Mouse (Mus musculus): Measurements from ENCODE around the gene Slc25a21. TPM values are rescaled to one million over a fixed set of nuclear protein-coding genes. Genes with fewer than 3 reads are reported as not detected.

Gene Slc25a21
- total RNA-seq, 2 experiments from 2014 or later, result 0.08 to 0.42 TPM

DNA sequence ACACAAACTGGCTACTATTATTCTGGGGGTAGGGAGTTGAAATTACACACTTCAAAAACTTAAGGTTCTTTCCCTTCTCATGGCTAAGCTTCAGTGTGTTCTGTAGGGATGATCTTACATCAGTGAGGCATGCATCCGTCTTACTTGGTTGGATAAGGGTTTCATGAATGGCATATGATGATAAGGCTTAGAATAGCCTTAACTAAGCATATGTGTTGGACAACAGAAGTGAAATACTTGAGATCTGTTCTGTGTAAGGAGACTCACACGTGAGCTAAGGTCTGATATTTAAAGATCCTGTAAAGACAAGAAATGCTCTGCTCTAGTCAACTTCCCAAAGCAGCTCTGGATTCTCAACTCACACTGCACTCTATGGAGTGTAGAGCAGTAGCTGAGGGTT is 11.1 kb downstream of the Slc25a21 start:
- DNase-seq (ENCODE audit: low spot score), result no peak
- intact Hi-C loops (cut with DNase I), result loop anchor here (5.0 to 10.0 kb wide), 3 partner anchors 201 to 1129 kb away; no protein-coding TSS in a partner anchor

DNA sequence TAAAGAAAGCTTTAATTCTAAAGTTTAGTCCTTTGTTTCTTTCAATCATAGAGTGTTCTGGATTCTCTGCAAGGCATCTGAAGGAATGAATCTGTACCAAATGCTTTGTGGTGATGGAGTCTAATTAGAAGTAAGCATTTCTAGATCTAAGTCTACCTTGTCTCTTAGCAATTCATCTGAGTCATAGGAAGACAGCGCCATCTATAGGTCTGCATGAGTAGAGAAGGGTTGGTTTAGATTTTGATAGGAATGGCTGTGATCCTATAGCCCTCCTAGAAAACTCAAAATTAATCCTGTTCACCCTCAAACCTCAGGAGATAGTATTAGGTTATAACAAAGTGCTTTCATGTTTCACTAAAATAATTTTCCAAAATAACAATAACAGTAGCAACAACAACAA is 11.8 kb downstream of the Slc25a21 start:
- intact Hi-C loops (cut with DNase I), result loop anchor here (5.0 to 10.0 kb wide), 3 partner anchors 201 to 1128 kb away; no protein-coding TSS in a partner anchor

DNA sequence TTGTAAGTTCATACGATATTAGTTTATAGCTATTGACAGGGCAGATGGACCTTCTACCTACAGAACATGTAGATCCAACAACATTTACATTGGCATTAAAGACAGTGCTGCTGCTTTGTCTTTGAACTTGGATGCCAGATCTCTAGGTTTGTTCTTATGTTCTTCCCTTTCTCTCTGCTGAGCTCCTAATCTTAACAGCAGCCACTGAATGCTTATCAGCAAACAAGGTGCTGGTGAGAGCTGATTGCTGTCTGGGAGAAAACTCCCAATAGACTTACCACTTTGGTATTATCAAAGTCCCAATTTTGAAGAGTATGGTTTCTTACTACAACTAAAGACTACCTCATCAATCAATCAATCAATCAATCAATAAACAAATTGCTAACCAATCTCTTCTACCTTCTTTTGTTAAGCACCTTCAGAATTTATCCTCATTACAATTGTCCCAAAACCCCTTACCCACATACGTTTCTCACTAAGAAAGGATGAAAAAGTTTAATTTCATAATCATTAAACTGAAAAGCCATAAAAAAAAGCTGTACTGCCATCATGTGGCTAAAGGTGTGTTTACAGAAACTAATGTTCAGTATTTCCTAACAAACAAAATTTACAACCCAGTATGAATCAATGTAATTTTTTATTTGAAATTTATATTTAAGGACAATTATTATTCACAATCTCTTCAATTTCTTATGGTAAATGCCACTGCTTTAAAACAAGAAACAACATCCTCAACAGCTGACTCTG is 12.7 kb downstream of the Slc25a21 start:
- no peak for DNase-seq (ENCODE audit: low spot score)
- intact Hi-C loops (cut with DNase I), result loop anchor here (5.0 to 10.0 kb wide), 3 partner anchors 200 to 1127 kb away; no protein-coding TSS in a partner anchor

More for the DNA sequence above, 11.8 kb downstream of the Slc25a21 start:
- no peak for DNase-seq (ENCODE audit: low spot score)

DNA sequence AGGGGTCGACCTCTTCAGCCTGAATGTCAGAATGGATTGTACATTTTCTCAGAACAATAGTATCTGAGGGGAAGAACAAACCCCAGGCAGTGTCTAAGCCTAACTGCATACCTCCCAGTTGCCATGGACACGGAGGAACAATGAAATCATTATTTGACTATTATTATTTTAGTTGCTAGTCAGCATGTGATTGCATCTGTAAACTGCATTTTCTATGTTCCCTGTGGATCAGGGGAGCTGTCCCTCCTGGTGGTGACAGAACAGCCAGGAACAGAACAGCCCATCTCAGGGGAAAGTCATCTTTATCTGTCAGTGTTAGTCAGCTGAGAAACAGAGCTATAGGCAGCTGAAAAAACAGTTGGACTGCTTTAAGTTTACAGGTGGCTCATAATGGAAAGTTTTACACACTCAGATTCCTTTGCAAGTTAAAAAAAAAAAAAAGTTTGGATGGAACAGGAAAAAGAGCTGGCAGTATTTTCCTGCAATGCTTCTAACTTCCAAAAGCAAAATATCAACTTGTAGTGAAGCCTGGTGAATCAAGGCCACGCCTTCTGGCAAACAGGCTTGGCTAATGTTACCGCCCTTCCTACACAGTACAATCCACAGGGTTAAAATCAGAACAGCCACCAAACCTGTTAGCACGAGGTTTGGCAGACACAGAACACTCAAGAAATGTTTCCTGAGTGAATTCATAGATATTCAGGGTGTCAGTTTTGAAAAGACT is 17.6 kb downstream of the Slc25a21 start:
- peak; percentile 13 for DNase-seq (ENCODE audit: low spot score)
- intact Hi-C loops (cut with DNase I), result loop anchor here (10.0 kb wide), 2 partner anchors 195 to 495 kb away; no protein-coding TSS in a partner anchor

DNA sequence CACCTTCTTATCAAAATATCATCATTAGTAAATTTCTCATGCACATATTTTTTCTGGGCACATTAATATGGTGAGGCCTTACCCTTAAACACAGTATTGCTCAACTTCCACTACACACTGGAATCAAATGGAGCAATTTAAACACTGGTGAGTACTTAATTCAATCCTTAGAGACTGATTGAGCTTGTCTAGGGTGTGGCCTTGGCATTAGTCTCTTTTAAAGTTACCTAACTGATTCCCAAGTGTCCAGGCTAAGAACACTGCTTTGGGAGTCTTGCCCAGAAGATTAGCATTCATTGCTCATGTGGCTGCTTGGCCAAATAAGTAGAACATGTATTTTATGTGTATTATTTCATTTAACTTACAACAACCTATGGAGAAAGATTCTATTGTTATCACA is 18.5 kb downstream of the Slc25a21 start:
- intact Hi-C loops (cut with DNase I), result no loop called here
- DNase-seq (ENCODE audit: low spot score), result no peak

DNA sequence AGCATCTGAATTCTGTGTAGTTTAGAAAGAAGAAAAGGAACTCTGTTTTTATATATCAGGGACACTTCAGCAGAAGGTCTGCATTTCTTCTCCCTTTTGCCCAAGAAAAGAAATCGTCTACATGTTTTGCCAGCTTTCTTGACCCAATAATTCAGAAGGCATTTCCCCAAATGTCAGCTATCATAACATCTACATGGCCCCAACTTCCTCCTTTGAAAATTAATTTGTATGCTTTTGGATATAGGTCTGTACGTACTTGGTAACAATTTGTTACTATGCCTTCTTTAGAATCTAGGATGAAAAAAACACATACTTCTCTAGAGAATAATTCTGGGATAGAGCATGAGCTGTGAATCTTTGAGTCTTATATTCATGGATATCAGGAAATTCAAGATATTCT is 34.0 kb downstream of the Slc25a21 start:
- no peak for DNase-seq (ENCODE audit: low spot score)

DNA sequence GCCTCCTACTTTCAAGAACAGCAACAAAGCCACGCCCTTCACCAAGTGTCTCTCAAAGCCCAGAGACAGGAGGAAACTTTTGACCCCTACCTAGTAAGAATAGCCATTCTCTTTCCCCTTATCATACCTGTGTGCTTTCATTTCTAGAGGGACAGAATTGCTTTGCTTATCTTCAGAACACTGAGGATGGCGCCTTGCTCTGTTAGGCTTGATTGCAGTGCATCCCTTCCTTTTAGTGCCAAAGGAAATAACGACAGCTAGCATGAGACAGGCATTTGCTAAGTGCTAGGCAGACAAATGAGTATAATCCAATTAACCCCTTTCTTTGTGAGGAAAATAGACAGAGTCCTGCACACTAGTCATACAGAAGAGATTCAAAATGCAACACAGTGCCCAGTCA is 34.4 kb downstream of the Slc25a21 start:
- DNase-seq (ENCODE audit: low spot score), result no peak
- intact Hi-C loops (cut with DNase I), result no loop called here

More for the DNA sequence above, 34.0 kb downstream of the Slc25a21 start:
- intact Hi-C loops (cut with DNase I), result no loop called here

DNA sequence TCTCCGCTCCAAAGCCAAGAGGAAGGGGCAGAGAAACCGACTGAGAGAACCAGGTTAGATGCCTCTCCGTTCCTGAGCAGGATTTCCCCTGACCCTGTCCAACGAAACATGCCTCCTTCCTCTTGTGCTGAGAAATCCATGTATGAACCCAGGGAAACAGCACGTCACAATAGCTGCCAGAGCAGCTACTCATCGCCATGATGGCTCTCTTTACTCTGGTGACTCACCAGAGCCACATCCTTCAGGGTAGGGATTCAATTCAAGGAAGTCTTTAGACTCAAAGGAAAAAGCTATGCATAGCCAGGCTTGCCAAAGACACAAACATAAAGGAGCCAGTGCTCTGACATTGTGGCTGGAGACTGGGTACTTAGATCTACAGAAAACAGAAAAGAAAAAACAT is 37.4 kb downstream of the Slc25a21 start:
- no peak for DNase-seq (ENCODE audit: low spot score)
- intact Hi-C loops (cut with DNase I), result no loop called here

DNA sequence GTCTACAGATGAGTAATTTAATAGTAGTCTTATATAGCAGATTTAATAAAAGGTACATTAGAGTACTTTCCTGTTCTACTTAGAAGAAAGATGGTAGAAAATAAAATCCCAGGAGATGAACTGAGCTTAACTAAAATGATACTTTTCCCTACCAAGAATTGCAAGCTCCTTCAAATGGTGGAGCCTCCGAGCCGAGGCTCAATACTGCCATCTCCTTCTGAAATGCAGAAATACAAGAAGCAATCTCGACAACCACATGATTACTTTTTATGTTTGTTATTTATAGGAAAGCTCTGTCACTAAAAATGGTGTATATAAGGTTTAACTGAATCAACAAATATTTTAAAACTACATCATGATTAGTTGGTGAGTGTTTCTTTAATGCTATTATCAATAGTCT is 39.0 kb downstream of the Slc25a21 start:
- intact Hi-C loops (cut with DNase I), result no loop called here
- DNase-seq (ENCODE audit: low spot score), result no peak

DNA sequence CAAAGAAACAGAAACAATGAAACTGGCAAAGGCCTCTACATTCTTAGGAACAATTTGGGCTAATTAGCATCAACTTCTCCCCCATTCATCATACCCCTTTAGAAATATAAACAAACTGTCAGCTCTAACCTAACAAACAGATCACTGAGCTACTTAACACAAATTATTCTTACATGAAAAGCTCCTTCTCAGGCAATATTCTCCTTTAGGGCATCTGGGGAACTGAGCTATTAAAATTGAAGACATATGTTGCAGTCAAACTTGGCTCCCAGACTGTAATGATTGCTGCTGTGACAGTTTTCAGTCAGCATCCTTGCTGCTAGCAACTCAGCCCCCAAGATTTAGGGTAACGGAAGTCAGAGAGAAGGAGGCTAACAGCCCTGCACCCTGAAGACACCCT is 58.3 kb downstream of the Slc25a21 start:
- DNase-seq (ENCODE audit: low spot score), result no peak
- intact Hi-C loops (cut with DNase I), result no loop called here

DNA sequence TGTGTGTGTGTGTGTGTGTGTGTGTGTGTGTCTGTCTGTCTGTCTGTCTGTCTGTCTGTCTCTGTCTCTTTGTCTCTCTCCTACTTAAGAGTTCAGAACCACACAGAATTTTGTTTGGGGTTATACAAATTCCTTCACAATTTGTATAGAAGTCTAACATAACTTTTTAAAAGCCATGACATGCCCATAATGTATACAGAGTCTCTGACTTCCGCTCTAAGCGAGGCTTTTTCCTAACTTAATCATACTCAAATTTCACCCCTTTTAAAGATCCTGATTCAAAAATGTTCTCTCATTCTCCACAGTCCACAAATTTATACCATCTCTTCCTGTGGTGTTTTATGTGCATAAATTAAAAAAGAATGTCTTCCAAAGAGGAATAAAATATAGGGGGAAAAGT is 59.5 kb downstream of the Slc25a21 start:
- intact Hi-C loops (cut with DNase I), result no loop called here
- no peak for DNase-seq (ENCODE audit: low spot score)

DNA sequence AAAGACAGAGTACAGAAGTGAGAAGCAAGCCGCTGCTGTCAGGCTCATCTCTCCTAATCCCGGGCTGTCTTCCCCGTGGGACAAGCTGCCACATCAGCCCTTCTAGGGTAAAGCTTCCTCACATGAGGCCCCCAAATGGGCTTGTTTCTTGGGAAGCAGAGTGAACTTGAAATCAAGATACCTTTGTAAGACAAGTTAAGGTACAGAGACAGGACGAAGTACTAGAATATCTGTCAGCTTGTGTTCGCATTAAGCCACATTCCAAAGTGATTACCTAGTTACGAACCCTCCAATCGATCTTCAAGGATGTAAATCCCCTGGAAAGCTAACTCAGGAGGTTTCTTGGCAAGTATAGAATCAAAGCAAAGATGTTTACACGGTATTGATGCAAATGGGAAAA is 78.7 kb downstream of the Slc25a21 start:
- intact Hi-C loops (cut with DNase I), result no loop called here
- no peak for DNase-seq (ENCODE audit: low spot score)

DNA sequence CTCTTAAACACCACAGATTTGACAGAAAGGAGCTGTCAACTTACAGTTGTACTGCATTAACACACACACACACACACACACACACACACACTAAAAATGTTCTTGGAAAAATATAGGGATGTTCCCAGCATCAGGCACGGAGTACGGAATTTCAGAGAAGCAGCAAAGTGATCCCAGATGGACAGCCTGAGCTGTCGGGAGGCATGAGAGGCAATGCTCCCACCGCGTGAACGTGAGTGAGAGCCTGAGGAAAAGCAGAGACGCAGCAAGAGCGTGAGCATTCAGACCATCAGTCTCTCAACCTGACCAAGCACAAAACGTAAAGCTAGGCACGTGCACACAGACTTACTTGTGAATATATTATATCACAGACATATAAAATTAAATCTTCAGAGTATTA is 81.8 kb downstream of the Slc25a21 start:
- intact Hi-C loops (cut with DNase I), result no loop called here
- no peak for DNase-seq (ENCODE audit: low spot score)

DNA sequence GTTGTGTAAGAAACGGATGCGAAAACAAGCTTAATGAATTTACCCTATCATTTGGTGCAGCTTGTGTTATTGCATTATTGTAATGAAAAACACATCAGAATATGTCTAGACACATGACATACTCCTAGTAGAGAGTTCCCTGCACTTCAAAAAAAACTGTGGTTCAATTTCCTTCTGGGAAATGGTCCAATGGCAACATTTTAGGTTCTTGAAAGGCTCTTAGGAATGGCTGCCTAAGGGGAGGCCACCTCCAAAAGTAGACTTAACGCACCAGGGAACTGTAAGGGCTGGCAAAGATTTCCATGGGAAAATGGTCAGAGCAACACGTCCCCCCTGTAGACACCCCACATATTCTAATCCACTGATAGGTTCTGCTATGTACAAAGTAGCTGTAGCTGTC is 87.9 kb downstream of the Slc25a21 start:
- intact Hi-C loops (cut with DNase I), result no loop called here

DNA sequence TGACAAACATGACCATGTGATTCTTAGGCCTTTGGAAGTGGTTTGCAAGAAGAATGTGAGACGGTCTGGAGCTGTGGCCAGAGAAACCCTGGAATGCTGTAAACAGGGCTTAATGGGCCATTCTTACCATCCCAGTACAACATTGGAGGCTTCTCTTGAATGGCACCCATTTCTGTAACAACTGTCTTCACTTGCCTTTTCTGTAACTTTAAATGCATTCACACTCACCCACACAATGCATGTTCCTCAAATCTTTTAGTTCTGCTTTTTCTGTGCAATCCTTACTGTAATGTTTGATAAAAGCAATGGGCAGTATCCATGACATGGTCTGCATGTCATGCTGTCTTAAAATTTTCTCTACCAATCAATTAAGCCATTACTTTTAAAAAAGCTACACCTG is 95.0 kb downstream of the Slc25a21 start:
- intact Hi-C loops (cut with DNase I), result no loop called here
- no peak for DNase-seq (ENCODE audit: low spot score)

More for the DNA sequence above, 87.9 kb downstream of the Slc25a21 start:
- DNase-seq (ENCODE audit: low spot score), result no peak

DNA sequence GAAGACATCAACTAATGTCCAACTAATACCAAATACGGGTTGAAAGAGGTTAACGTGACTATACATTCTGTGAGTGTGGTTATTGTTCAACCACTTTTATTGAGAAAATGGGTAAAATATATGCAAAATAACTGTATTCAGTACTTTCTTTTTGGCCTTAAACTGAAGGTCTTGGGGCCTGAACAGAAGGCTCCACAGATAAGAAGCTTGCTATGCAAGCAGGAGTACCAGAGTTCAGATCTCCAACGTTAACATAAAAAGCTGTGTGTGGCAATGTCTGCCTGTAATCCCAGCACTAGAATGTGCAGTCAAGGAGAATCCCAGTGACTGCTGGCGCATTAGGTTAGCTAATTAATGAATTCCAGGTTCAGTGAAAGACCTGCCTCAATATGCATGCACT is 96.7 kb downstream of the Slc25a21 start:
- DNase-seq (ENCODE audit: low spot score), result no peak
- intact Hi-C loops (cut with DNase I), result no loop called here

DNA sequence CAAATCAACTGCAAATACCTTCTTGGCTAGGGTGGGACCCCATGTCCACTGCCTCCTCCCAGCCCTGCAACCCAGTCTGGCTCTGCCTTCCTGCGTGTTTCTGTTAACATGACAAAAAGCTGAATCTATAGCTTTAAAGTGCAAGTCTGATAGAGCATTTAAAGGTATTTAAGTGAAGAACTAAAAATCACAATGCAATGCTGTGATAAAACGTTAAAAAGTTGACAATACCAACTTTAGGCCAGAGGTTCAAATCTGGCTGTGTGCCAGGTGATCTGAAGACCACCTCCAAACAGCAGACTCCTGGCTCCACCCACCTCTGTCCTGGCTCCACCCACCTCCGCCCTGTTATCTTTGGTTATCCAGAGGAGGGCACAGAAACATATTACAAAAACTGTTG is 98.2 kb downstream of the Slc25a21 start:
- intact Hi-C loops (cut with DNase I), result no loop called here

DNA sequence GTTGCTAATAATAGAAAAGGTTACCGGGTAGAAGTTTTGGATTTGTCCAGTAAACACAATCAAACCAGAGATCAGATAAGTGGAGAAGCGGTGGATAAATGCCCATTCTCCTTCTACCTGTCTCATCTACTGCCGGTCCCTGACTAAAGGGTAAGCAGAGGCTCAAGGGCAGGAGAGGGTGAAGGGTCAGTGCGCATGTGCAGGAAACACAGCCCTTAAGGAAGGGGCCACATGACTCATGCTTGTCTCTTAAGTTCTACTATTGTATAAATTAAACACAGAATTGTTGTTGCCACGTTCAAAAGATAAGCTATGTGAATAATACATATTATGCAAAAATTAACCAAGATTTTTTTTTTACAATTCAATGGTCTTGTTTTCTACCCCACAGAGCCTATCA is 98.9 kb downstream of the Slc25a21 start:
- DNase-seq (ENCODE audit: low spot score), result no peak
- intact Hi-C loops (cut with DNase I), result no loop called here

More for the DNA sequence above, 98.2 kb downstream of the Slc25a21 start:
- no peak for DNase-seq (ENCODE audit: low spot score)

DNA sequence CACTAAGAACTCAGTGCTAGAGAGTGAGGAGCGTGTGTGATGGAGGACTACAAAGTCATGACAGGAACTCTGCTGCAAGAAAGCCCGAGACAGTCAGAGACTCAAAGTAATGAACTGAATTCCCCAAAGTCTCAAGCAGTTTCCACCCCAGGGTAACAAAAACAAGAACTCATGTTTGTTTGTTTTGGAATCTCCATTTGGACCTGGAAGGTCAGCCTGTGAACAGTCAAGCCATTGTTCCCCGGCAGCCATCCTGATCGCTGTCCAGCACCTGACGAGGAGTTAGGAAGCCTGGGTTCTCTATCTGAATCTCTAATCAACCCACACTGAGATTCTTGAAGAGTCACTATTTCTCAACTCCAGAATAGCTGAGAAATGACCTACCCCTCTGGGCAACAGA is 104.2 kb downstream of the Slc25a21 start:
- DNase-seq (ENCODE audit: low spot score), result no peak
- intact Hi-C loops (cut with DNase I), result no loop called here

DNA sequence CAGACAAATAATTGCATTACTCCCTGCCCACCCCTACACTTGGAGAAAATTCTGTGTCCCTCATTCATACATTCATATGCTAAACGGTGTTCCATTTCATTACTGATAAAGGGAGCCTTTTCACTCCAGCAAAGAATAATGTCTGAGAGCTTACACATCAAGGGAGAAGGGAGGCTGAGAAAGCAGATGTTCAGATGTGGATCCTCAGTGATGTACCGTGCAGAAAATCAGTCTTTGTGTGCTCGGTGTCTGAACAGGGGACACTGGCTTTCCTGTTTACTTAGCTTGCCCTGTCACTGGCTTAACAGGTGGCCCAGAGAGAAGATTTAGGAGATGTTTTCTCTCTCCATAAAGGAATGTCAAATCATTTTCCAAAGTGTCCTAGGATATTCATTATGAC is 112.8 kb downstream of the Slc25a21 start:
- intact Hi-C loops (cut with DNase I), result no loop called here
- no peak for DNase-seq (ENCODE audit: low spot score)

DNA sequence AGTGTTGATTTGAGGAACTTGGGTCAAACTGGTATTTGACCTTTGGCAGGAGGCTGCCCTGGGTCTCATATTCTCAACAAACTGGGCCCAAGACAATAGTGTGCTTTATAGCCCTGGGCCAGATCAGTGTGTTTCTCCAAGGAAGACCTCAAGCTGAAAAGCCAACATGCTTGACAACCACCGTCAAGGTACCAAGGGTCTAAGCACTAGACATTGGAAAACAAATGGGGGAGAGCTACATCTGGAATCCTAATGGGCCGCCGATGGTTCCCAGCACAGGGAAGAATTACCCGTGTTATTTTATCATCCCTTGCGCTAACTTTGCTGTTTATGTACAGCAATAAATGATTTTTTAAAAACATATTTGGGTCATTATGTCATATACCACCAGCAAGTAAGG is 113.7 kb downstream of the Slc25a21 start:
- intact Hi-C loops (cut with DNase I), result no loop called here
- no peak for DNase-seq (ENCODE audit: low spot score)
